Mouse (Mus musculus) lung, embryonic 16.5 days (tissue): ENCODE measurements around the gene Olfr329-ps. TPM values are rescaled to one million over a fixed set of nuclear protein-coding genes. Genes with fewer than 3 reads are reported as not detected.
"Not testable (repeated sequence)": the region's sequence is repeated elsewhere in the genome, so short reads cannot be mapped to it uniquely, and the experiment has no call there.

Source experiments
- ATAC-seq: fragments of 200-750 bp; cut with Nextera tagmentation; 2 replicates; pipeline ENCODE4 v1.8.0; 2017; ENCODE audit warnings: low read depth, mild to moderate bottlenecking, moderate library complexity
- H3K27ac ChIP-seq: fragments of 300-500 bp; sonication (generic); 2 replicates; pipeline ENCODE4 v1.5.1; 2014; ENCODE audit warnings: mild to moderate bottlenecking, control low read depth, low read length
- H3K27me3 ChIP-seq: fragments of 300-500 bp; sonication (generic); 2 replicates; pipeline ENCODE4 v1.6.1; 2014; ENCODE audit warnings: low read depth, low read length, mixed read lengths; ENCODE audit not compliant: control insufficient read depth, insufficient read depth
- H3K36me3 ChIP-seq: fragments of 300-500 bp; sonication (generic); 2 replicates; pipeline ENCODE4 v1.6.1; 2014; ENCODE audit warnings: low read length; ENCODE audit not compliant: control insufficient read depth, insufficient read depth
- H3K4me1 ChIP-seq: fragments of 300-500 bp; sonication (generic); replicated peaks from 2 replicates; pipeline ENCODE4 v1.6.1; 2014; ENCODE audit warnings: low read length, mixed read lengths; ENCODE audit not compliant: control insufficient read depth, insufficient read depth
- H3K4me2 ChIP-seq: fragments of 300-500 bp; sonication (generic); 2 replicates; pipeline ENCODE4 v1.6.1; 2014; ENCODE audit warnings: low read depth, low read length, control low read depth
- H3K4me3 ChIP-seq: fragments of 300-500 bp; sonication (generic); 2 replicates; pipeline ENCODE4 v1.5.1; 2014; ENCODE audit warnings: mild to moderate bottlenecking, low read length, control low read depth
- H3K9ac ChIP-seq: fragments of 300-500 bp; sonication (generic); 2 replicates; pipeline ENCODE4 v1.6.1; 2014; ENCODE audit warnings: low read length, control low read depth
- H3K9me3 ChIP-seq: fragments of 300-500 bp; sonication (generic); 2 replicates; pipeline ENCODE4 v1.6.1; 2016; ENCODE audit warnings: low read length; ENCODE audit not compliant: control insufficient read depth
- WGBS: fragments of 180-500 bp; shearing (Covaris S2); extraction: QIAGEN DNeasy Blood & Tissue Kit; methylation state at CpG from one replicate; pipeline ENCODE4 v1.1.7; 2014; 5-methylcytosine and 5-hydroxymethylcytosine counted together
- polyA plus RNA-seq: library from polyadenylated mRNA; unstranded; fragments of >200 nt; fragmentation: Nextera tagmentation; extraction: Ambion mirVana; gene quantifications from 2 replicates; pipeline ENCODE4 v1.2.1, GENCODE M21; 2015

Gene Olfr329-ps
- polyA plus RNA-seq: not detected in 2 replicates

- H3K27ac ChIP-seq: no peak within 1 kb of the TSS
- no peaks in the 10 kb centered on the region for H3K9me3 ChIP-seq
- H3K36me3 ChIP-seq: no peaks in the 10 kb centered on the region
- no peak for ATAC-seq
- WGBS: 70% methylated on average over 5 of the region's 5 CpGs
- no peak within 1 kb of the TSS for H3K9ac ChIP-seq
- H3K27me3 ChIP-seq: no peaks in the 10 kb centered on the region
- H3K4me2 ChIP-seq: no peak within 1 kb of the TSS
- no peaks in the 10 kb centered on the region for H3K4me1 ChIP-seq
- H3K4me3 ChIP-seq: no peak within 1 kb of the TSS
Measured at GRCm38 (mm10) chr11:58546322-58546721, at the start of gene Olfr329-ps. TSS of gene Olfr329-ps (minus strand) at chr11:58546422.

- Histone ChIP-seq H3K4me2 (no peak within 1 kb of the TSS), H3K36me3 (no peaks in the 10 kb centered on the region), H3K9me3 (no peaks in the 10 kb centered on the region), H3K27ac (no peak within 1 kb of the TSS), H3K27me3 (no peaks in the 10 kb centered on the region), H3K9ac (no peak within 1 kb of the TSS), H3K4me1 (no peaks in the 10 kb centered on the region), H3K4me3 (no peak within 1 kb of the TSS)
- no peak for ATAC-seq
- WGBS: 73% methylated on average over 6 of the region's 6 CpGs
Measured at GRCm38 (mm10) chr11:58594814-58595213, 48.6 kb upstream of the Olfr329-ps start, which contains the start of gene Olfr324. TSS of gene Olfr324 (plus strand) at chr11:58595114.

- WGBS: 51% methylated on average over 3 of the region's 3 CpGs
Measured at GRCm38 (mm10) chr11:58588620-58589250, 42.5 kb upstream of the Olfr329-ps start.

GRCm38 (mm10) chr11:58587898-58588348 is 41.7 kb upstream of the Olfr329-ps start:
- Histone ChIP-seq H3K9ac (no peak overlapping the region), H3K36me3 (no peaks in the 10 kb centered on the region), H3K4me1 (no peaks in the 10 kb centered on the region), H3K4me2 (no peak overlapping the region), H3K27ac (no peak overlapping the region), H3K4me3 (no peak overlapping the region), H3K27me3 (no peaks in the 10 kb centered on the region), H3K9me3 (no peaks in the 10 kb centered on the region)
- WGBS: 70% methylated on average over 7 of the region's 7 CpGs
- no peak for ATAC-seq

More at GRCm38 (mm10) chr11:58588620-58589250, 42.5 kb upstream of the Olfr329-ps start:
- ATAC-seq: no peak
- Histone ChIP-seq H3K9me3 (no peaks in the 10 kb centered on the region), H3K36me3 (no peaks in the 10 kb centered on the region), H3K27ac (no peak overlapping the region), H3K4me1 (no peaks in the 10 kb centered on the region), H3K9ac (no peak overlapping the region), H3K4me3 (no peak overlapping the region), H3K27me3 (no peaks in the 10 kb centered on the region), H3K4me2 (no peak overlapping the region)

GRCm38 (mm10) chr11:58578636-58579035 is 32.4 kb upstream of the Olfr329-ps start:
- Histone ChIP-seq H3K9me3 (no peaks in the 10 kb centered on the region), H3K4me2 (no peak overlapping the region), H3K4me3 (no peak overlapping the region), H3K9ac (no peak overlapping the region), H3K36me3 (no peaks in the 10 kb centered on the region), H3K4me1 (no peaks in the 10 kb centered on the region), H3K27ac (no peak overlapping the region), H3K27me3 (no peaks in the 10 kb centered on the region)
- no peak for ATAC-seq
- WGBS: 71% methylated on average over 8 of the region's 8 CpGs

- Histone ChIP-seq H3K36me3 (no peaks in the 10 kb centered on the region), H3K4me3 (no peak within 1 kb of the TSS), H3K4me1 (no peaks in the 10 kb centered on the region), H3K9me3 (no peaks in the 10 kb centered on the region), H3K27me3 (no peaks in the 10 kb centered on the region), H3K4me2 (no peak within 1 kb of the TSS), H3K9ac (no peak within 1 kb of the TSS), H3K27ac (no peak within 1 kb of the TSS)
- no peak for ATAC-seq
- 50% methylated on average over 1 of the region's 1 CpGs for WGBS
Measured at GRCm38 (mm10) chr11:58577430-58577829, 31.2 kb upstream of the Olfr329-ps start, which contains the start of gene Olfr325. TSS of gene Olfr325 (plus strand) at chr11:58577730.

GRCm38 (mm10) chr11:58570405-58570804 is 24.2 kb upstream of the Olfr329-ps start, which contains the start of gene Olfr224:
TSS of gene Olfr224 (minus strand) at chr11:58570553.
- H3K27ac ChIP-seq: no peak within 1 kb of the TSS
- no peaks in the 10 kb centered on the region for H3K4me1 ChIP-seq
- H3K9ac ChIP-seq: no peak within 1 kb of the TSS
- no peaks in the 10 kb centered on the region for H3K36me3 ChIP-seq
- WGBS: 54% methylated on average over 5 of the region's 5 CpGs
- H3K9me3 ChIP-seq: no peaks in the 10 kb centered on the region
- no peaks in the 10 kb centered on the region for H3K27me3 ChIP-seq
- no peak for ATAC-seq
- no peak within 1 kb of the TSS for H3K4me3 ChIP-seq
- H3K4me2 ChIP-seq: no peak within 1 kb of the TSS

GRCm38 (mm10) chr11:58555536-58555935 is 9.3 kb upstream of the Olfr329-ps start, which contains the start of gene Olfr328:
TSS of gene Olfr328 (minus strand) at chr11:58555636.
- no peak for ATAC-seq
- Histone ChIP-seq H3K27ac (no peak within 1 kb of the TSS), H3K27me3 (no peaks in the 10 kb centered on the region), H3K4me1 (no peaks in the 10 kb centered on the region), H3K9me3 (no peaks in the 10 kb centered on the region), H3K4me2 (no peak within 1 kb of the TSS), H3K9ac (no peak within 1 kb of the TSS), H3K36me3 (no peaks in the 10 kb centered on the region), H3K4me3 (no peak within 1 kb of the TSS)
- 75% methylated on average over 1 of the region's 1 CpGs for WGBS

- H3K27ac ChIP-seq, H3K9ac ChIP-seq, H3K4me3 ChIP-seq, ATAC-seq, H3K4me1 ChIP-seq, H3K27me3 ChIP-seq, H3K4me2 ChIP-seq, H3K36me3 ChIP-seq, H3K9me3 ChIP-seq: not testable (repeated sequence)
Measured at GRCm38 (mm10) chr11:58534736-58535135, 11.5 kb downstream of the Olfr329-ps start, which contains the start of gene Olfr330. TSS of gene Olfr330 (minus strand) at chr11:58534836.
